Mouse (Mus musculus): ENCODE data around the gene Srp68.

GRCm38 (mm10) chr11:116218263-116218662 is 55.8 kb downstream of the Srp68 start:
- TF ChIP-seq CTCF (IDR thresholded peaks at IDR 0.05; ENCODE audit: control insufficient read depth, insufficient read depth, insufficient read length) (no peak), MAX (IDR thresholded peaks at IDR 0.05) (no peak), CEBPB (IDR thresholded peaks at IDR 0.05; ENCODE audit: low read depth) (no peak)

All from C2C12 (cell line).